ENCODE assay signal across 8 mouse cellular contexts in genomic region chr15:83527092-83527437, GRCm38 (mm10). TPM values are rescaled to one million over a fixed set of nuclear protein-coding genes. Genes with fewer than 3 reads are reported as not detected.
DNase-seq lines count a peak whose midpoint lies in the region; ATAC-seq and TF ChIP-seq lines count a peak whose summit lies in the region.

No protein-coding gene starts in this region.

- peak; percentile 12 to 18; a peak in 2 of 4 replicates for ATAC-seq in hematopoietic stem cell, adult 5-6 weeks (replicated peaks in 1 of 2; ENCODE audit: insufficient read depth in 1 of 2, low FRiP score in 2 of 2, low TSS enrichment in 1 of 2, low read depth in 1 of 2, poor library complexity in 2 of 2, severe bottlenecking in 2 of 2)

- no peak for TF ChIP-seq POLR2A in kidney, adult 2 months (IDR thresholded peaks at IDR 0.05; ENCODE audit: low read depth, low read length)
- TF ChIP-seq POLR2A in bone marrow, adult 2 months (IDR thresholded peaks at IDR 0.05; ENCODE audit: borderline replicate concordance, control insufficient read depth, low read depth, low read length): no peak; the same call in 1 of the 2 replicates

- H3K27me3 ChIP-seq in kidney, adult 2 months (replicated peaks; ENCODE audit: control insufficient read depth, insufficient read depth, low read length): no peaks in the 10 kb centered on the region

- intact Hi-C loops in left cerebral cortex, postnatal 14 days (cut with DNase I): no loop called here

- TF ChIP-seq CTCF in kidney, adult 2 months (conservative IDR thresholded peaks at IDR 0.05; ENCODE audit: insufficient read depth, insufficient read length, low read depth, low read length): no peak
- no peak for TF ChIP-seq CTCF in bone marrow, adult 2 months (IDR thresholded peaks at IDR 0.05; ENCODE audit: control insufficient read depth, insufficient read depth, low read length)

- peak overlapping the region; percentile 47 for H3K27ac ChIP-seq in kidney, adult 2 months (ENCODE audit: insufficient read depth, low read depth, low read length)
- 0 out of 2 replicates have a peak overlapping the region, but pooled peaks have one; percentile 17 for H3K27ac ChIP-seq in bone marrow, adult 2 months (ENCODE audit: control insufficient read depth, insufficient read depth, low read depth, low read length, poor library complexity)

- no peaks in the 10 kb centered on the region for H3K36me3 ChIP-seq in kidney, adult 2 months (ENCODE audit: control insufficient read depth, insufficient read depth, low read length)

- peaks cover 24% of the 10 kb centered on the region for H3K4me1 ChIP-seq in kidney, adult 2 months (ENCODE audit: control insufficient read depth, insufficient read depth, low read length)
- peaks cover 1% of the 10 kb centered on the region for H3K4me1 ChIP-seq in bone marrow, adult 2 months (ENCODE audit: control insufficient read depth, insufficient read depth, low read length)

- peak overlapping the region; percentile 83 for H3K4me3 ChIP-seq in kidney, adult 2 months (ENCODE audit: insufficient read depth, low read depth, low read length)
- peak overlapping the region; percentile 80 for H3K4me3 ChIP-seq in bone marrow, adult 2 months (replicated peaks; ENCODE audit: control insufficient read depth, low read depth, low read length)

- 6% methylated on average over 26 of the region's 26 CpGs for WGBS in kidney, adult 2 months
- WGBS in bone marrow, adult 2 months: 5% methylated on average over 26 of the region's 26 CpGs

- DNase-seq in kidney, adult 2 months: no peak
- DNase-seq in kidney, adult 11 months: no peak
- DNase-seq in lung, postnatal 14 days: peak; percentile 34
- DNase-seq in adrenal gland, adult (ENCODE audit: inconsistent age in 2 of 2, low spot score in 1 of 2): no peak
- no peak for DNase-seq in left cerebral cortex, postnatal 14 days (ENCODE audit: low spot score in 2 of 2)
- DNase-seq in yolk sac, embryonic 10.5 days (ENCODE audit: low spot score): no peak

RNA-seq across cellular contexts. Expression of gene Bik, which starts 0.4 kb away (rescaled TPM):
- 18.9 and 20.8 TPM in 2 replicates for polyA plus RNA-seq in kidney, adult 2 months (2012; rRNA removed)
- 3.3 and 4.9 TPM in 2 replicates for polyA plus RNA-seq in bone marrow, adult 2 months (2011; ENCODE audit: insufficient read depth, insufficient read length, low replicate concordance, missing spikeins)
- total RNA-seq in hematopoietic stem cell, adult 5-6 weeks (2017): not detected in 2 replicates
- not detected for total RNA-seq in left cerebral cortex, postnatal 14 days (2021)

RNA-seq across cellular contexts. Expression of gene Ttll1, which starts 16.4 kb away (rescaled TPM):
- polyA plus RNA-seq in kidney, adult 2 months (2012; rRNA removed): 10.3 and 11.1 TPM in 2 replicates
- 2.4 and 5.1 TPM in 2 replicates for polyA plus RNA-seq in bone marrow, adult 2 months (2011; ENCODE audit: insufficient read depth, insufficient read length, low replicate concordance, missing spikeins)
- 6.4 and 8.2 TPM in 2 replicates for total RNA-seq in hematopoietic stem cell, adult 5-6 weeks (2017)
- total RNA-seq in left cerebral cortex, postnatal 14 days (2021): 10 to 100 TPM; 53.9 to 56.3 TPM

RNA-seq across cellular contexts. Expression of gene Tspo, which starts 36.3 kb away (rescaled TPM):
- 402 and 410 TPM in 2 replicates for polyA plus RNA-seq in kidney, adult 2 months (2012; rRNA removed)
- 80.1 and 97.0 TPM in 2 replicates for polyA plus RNA-seq in bone marrow, adult 2 months (2011; ENCODE audit: insufficient read depth, insufficient read length, low replicate concordance, missing spikeins)
- 19.0 and 49.2 TPM in 2 replicates for total RNA-seq in hematopoietic stem cell, adult 5-6 weeks (2017)
- total RNA-seq in left cerebral cortex, postnatal 14 days (2021): 1 to 10 TPM; 2.4 to 2.8 TPM

RNA-seq across cellular contexts. Expression of gene Mcat, which starts 36.5 kb away (rescaled TPM):
- 31.8 and 34.3 TPM in 2 replicates for polyA plus RNA-seq in kidney, adult 2 months (2012; rRNA removed)
- 5.4 and 11.0 TPM in 2 replicates for polyA plus RNA-seq in bone marrow, adult 2 months (2011; ENCODE audit: insufficient read depth, insufficient read length, low replicate concordance, missing spikeins)
- 12.4 and 12.7 TPM in 2 replicates for total RNA-seq in hematopoietic stem cell, adult 5-6 weeks (2017)
- 10 to 100 TPM; 29.0 to 31.1 TPM for total RNA-seq in left cerebral cortex, postnatal 14 days (2021)
